Mouse (Mus musculus): Measurements from ENCODE around the gene Dgke.
"Not testable (repeated sequence)": the region's sequence is repeated elsewhere in the genome, so short reads cannot be mapped to it uniquely, and the experiment has no call there.

The Dgke gene

DNA sequence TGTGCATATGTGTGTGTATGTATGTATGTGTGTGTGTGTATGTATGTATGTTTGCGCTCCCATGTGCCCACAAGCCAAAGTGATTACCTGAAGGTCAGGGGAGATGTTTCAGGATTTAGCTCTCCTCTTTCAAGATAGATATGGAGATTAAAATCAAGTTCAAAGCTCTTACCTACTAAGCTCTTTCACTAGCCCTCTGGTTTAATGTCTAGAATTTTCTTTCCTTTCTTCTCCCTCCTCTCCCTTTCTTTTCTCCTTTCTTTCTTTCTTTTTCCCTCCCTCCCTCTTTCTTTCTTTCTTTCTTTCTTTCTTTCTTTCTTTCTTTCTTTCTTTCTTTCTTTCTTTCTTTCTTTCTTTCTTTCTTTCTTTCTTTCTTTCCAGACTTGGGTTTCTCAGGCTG lies at the start of gene Dgke:
TSS of gene Dgke (minus strand) at position 101 of the 400 bp plus-strand sequence.
- DNase-seq (ENCODE audit: low spot score), result no peak

DNA sequence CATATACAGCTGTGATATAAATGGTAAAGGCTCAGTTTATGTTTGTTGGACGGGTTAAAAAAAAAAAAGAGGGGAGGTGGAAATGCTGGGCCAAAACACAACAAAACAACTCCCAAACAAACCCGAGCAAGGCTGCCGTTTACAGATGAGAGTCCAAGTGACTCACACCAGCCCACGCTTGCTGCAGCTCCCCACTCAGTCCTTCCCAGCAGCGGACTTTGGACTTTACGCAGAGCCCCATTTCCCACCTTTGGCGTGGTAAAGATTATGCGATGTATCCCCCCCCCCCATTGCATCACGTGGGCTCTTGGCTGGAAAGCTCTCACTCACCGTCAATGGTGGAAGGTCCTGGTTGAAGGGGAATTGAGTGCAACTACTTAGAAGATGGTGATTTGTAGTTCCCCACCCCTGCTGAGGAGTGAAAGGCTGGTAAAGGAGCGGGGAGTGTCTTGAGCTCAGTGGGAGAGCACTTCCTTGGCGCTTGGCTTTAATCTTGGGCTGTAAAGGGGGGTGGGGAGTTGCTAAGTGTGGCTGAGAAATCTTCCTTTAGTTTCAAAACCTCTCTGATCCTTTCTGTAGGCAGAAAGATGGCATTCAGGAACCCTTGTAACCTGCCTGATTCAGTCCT lies 40.6 kb upstream of the Dgke start:
- DNase-seq (ENCODE audit: low spot score), result no peak

DNA sequence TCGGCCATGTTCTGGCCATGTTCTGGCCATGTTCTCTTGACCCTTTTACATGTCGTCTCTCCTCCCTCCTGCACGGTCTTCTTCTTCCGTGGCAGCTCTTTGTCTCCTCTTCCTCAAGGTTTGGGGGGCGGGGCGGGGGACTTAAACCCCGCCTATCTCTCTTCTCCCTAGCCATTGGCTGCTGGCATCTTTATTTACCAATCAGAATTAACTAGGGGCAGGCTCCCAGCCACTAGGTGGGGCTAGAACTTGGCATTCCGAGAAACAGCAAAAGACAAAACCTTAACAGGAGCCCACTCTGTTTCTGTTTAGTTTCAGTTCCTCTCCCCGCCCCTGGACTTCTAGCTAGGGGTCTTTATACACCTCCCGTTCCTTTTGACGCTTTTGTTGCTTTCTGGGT lies 39.2 kb upstream of the Dgke start:
- DNase-seq (ENCODE audit: low spot score), result no peak

DNA sequence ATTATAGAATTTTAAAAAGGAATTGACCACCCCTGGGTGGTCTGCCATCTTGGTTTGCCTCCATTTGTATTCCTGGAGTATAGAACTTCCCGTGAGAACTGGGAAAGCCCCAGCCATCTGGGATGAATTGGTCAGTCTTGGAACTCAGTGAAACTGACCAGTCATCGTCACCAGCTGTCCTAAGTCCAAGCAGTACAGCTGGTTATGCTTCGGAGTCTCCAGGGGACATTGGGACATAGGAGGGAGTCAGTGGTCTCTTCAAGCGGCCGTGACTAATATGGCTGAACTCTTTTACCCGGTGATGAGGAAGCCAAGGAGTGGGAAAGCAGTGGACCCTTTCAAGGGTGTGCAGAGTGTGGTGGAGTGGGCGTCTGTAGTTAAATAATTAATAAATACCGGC lies 38.6 kb upstream of the Dgke start:
- DNase-seq (ENCODE audit: low spot score), result no peak

DNA sequence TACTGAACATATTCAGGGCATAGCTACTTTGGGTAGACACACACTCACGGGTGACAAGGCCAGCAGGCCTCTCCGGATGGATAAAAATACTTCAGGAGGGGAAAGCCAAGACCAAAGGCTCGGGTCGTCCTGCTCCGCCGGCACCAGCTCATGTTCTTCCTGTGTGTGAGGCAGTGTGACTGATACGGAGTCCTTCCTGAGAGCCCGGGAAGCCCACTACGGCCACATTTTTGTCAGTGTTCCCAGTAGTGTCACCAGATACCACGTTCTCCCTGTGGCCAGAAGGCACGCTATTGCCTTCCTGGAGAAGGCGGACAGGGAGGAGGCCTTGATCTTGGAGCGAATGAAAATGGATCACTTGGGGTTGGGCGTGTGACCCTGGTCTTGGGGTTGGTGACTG lies 36.5 kb upstream of the Dgke start:
- DNase-seq (ENCODE audit: low spot score), result no peak

DNA sequence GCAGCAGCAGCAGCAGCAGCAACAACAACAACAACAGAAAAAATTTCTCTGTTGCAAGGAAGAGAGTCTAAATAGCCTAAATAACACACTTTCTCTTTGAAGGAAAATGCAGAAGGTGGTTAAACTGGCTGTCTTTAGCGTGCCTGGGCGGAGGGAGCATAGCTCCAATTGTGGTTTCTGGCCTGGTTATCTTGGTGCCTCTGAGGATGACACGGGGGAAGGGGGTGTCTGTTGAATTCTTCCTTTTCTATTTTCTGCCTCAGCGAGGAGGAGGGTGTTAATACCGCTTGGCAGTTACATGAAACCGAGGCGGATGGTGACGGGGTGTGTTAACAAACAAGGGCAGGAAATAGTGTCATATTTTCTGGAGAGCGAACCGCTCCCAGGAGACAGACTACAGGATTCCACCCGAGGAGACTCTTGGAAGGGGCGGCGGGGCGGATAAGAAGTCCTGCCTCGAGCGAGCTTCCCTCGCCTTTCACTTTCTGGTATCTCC lies 34.2 kb upstream of the Dgke start:
- peak; percentile 28 for DNase-seq (ENCODE audit: low spot score)

DNA sequence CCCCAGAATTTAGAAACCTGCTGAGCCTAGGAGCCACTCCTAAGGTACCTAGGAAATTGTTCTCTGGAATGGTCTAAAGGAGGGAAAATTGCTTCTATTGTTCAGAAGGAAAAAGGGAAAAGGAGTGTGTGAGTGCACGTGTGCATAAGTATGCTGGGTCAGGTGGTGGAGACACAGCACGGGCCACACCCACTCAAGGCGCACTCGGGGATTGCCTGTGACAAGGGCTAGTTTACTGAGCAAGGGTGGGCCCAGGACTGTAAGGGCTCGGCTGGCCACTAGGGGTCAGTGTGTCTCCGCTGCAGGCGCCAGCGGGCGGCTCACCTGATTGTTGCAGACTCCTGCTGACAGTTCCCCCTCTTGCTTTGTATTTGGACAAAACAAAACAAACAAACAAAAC lies 33.8 kb upstream of the Dgke start:
- peak; percentile 84 for DNase-seq (ENCODE audit: low spot score)

DNA sequence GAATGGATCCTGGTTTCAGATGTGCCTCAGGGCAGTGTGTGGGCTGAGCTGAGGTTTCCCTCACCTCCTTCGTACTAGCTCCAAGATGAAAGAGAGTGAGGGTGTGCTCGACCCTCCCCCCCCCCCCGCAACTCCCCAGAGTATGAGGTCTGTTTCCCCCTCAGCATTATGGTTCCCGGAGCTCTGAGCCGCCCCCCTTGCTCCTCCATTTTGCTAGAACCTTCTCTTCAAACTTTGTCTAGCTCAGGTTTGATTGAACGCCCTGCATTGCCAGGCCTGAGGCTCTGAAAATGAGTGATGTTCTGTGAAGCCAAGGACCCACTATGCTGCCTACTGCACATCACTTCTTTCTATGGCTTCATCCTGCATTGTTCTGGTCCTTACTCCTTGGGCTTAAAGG lies 32.3 kb upstream of the Dgke start:
- DNase-seq (ENCODE audit: low spot score), result no peak

DNA sequence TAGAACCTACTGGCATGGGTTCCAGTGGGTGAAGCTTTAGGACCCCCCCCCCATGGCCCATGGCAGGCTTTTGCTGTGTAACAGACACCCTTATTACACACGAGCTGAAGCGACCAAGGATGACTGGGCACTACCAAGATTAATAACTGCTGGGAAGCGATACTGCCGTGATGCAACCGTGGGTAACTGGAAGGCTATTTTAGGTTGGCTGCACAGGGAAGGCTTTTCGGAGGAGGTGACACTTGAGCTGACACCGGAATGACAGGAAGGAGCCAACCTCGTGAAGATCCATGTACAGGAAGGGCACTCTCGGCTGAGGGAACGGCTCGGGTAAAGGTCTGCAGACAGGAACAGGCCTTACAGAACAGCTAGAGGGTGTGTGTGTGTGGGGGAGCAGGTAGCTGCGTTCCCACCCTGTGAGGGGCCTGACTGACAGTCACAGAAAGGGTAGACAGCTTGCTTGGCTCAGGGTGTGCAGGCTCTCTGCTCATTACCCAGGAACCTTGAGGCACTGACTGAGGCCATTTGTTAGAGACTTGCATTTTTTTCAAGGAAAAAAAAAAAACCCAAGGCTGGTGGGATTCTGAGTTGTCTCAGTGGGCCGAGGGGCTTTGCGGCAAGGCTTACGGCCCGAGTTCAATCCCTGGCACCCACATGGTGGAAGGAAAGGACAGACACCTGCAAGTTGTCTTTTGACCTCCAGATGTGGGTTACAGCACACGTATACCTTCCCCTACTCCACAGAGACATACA lies 31.6 kb upstream of the Dgke start:
- DNase-seq (ENCODE audit: low spot score), result no peak

DNA sequence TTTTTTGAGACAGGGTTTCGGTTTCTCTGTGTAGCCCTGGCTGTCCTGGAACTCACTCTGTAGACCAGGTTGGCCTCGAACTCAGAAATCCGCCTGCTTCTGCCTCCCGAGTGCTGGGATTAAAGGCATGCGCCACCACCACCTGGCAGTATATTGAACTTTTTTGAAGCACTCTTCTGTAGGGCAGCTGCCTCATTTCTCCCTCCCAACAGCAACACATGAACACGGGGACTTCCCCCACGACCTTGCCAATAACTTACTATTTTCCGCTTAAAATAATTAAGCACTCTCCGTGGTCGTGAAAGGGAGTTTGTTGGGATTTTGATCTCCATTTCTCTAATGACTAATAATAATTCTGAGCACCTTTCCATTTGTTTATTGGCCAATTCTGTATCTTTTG lies 30.6 kb upstream of the Dgke start:
- not testable (repeated sequence) for DNase-seq (ENCODE audit: low spot score)

DNA sequence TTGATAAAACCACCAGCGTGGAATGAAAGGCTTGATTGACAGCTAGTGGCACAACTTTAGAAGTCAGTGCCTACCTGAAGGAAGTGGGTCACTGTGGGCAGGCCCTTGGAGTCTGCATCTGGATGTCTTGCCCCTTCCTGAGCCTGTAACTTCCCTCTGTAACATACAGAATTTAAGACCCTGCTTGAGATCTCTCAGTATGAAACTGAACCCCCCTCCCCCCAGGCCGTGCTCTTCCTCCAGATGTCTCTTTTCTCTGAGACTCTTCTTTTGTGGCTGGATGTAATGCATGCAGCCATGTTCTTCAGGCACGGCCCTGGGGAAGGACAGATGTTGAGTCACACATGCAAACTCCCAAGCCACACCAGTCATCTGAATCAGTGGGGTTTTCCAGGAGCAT lies 28.7 kb upstream of the Dgke start:
- DNase-seq (ENCODE audit: low spot score), result no peak

DNA sequence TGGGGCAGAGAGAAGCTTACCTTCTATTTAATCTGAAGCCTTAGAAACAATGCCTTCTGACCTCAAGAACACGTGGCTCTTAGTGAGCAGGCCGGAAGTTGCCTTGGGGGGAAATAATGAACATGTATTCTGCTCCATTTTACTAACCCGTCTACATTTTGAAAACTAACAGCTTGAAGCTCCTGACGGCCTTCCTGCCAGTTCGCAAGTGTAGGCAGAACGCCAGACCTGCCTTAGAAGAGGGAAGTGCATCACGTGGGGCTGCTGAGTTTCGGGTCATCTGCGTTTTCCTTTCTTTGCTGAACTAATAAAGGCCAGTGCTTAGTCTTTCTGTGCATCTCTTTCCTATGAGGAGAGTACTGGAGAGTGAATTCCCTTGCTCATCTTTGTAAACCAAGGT lies 26.1 kb upstream of the Dgke start:
- DNase-seq (ENCODE audit: low spot score), result peak; percentile 31

DNA sequence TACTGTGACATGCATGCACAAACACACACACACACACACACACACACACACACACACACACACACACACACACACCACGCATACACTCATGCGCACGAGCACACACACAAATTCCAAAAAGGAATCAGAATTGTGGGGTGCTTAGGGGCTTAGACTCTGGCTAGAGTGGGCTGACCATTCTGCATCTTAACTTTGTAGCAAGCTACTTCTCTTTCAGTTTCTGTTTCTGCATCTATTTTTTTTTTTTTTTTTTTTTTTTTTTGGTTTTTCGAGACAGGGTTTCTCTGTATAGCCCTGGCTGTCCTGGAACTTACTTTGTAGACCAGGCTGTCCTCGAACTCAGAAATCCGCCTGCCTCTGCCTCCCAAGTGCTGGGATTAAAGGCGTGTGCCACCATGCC lies 23.7 kb upstream of the Dgke start:
- not testable (repeated sequence) for DNase-seq (ENCODE audit: low spot score)

DNA sequence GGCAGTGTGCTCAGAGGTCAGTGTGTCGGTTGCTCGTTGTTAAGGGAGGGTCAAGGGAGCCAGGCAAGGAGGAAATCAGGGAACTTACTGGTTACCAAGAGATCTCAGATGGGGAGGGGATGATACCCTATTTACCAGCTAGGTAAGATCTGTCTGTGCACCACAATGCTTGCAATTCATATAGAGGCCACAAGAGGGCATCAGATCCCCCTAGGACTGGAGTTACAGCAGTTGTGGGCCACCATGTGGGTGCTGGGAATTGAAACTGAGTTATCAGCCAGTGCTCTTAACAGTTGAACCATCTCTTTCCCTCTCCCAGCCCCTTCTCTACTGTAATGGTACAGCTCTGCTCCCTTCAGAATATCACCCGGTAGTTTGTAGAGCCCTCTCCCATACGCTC lies 22.1 kb upstream of the Dgke start:
- DNase-seq (ENCODE audit: low spot score), result no peak

DNA sequence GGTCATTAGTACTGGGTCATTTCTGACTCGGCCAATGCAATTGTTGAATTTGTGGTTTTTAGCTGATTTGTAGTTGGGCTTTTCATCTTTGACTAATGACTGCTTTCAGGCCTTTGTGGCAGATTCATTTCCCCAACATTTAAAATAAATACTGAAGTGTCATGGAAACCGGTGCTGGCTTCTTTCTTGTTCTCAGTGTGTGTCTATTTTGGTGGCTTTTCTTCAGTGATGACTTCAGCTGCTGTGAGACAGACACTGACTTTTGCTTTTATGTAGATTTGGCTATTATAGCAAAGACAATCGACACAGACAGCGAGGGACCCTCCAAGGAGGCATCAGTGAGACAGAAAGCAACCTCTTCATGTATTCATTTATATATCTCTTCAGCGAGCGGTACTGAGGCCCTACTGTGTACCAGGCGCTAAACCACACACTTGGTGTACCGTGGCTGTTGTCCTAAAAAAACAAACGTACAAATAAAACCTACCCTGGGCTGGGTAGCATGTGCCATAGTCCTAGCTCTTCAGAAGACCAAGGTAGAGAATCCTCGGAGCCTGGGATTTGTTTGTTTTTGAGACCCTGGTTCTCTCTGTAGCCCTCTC lies 19.7 kb upstream of the Dgke start:
- DNase-seq (ENCODE audit: low spot score), result no peak

DNA sequence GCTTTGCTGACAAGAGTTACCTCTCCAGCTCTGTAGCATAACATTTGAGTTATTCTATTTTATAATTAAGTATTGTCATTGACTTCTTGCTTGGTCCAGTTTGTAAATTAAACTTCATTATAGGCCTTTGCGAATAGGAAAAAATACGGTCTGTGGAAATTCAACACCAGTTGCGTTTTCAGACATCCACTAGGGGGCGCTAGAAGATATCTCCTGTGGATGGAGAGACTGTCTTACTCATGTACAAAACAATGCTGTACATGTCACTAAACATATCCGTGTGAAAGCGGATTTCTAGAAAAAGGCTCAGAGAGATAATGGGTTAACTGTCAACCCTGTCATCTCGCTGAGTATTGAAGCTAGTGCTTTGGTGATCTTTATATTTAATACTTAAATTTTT lies 18.0 kb upstream of the Dgke start:
- peak; percentile 34 for DNase-seq (ENCODE audit: low spot score)

DNA sequence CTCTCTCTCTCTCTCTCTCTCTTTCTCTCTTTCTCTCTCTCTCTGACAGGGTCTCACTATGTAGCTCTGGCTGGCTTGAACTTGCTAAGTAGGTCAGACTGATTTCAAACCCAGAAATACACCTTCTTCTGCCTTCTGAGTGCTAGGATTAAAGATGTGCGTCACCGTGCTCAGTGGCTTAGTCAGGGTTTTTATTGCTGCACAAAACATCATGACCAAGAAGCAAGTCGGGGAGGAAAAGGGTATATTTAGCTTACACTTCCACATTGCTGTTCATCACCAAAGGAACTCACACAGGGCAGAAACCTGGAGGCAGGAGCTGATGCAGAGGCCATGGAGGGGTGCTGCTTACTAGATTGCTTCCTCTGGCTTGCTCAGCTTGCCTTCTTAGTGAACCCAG lies 16.0 kb upstream of the Dgke start:
- DNase-seq (ENCODE audit: low spot score), result not testable (repeated sequence)

DNA sequence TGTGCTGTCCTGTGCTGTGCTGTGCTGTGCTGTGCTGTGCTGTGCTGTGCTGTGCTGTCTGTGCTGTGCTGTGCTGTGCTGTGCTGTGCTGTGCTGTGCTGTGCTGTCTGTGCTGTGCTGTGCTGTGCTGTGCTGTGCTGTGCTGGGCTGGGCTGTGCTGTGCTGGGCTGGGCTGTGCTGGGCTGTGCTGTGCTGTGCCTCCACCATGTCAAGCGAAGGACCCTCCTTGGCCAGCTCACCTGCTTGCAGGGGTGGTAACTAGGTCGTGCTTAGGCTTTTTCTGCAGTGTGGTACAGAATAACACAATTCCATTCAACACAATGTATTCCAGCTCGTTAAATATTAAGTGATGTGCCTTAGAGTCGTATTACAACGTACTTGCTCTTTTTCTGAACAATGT lies 15.3 kb upstream of the Dgke start:
- DNase-seq (ENCODE audit: low spot score), result not testable (repeated sequence)

DNA sequence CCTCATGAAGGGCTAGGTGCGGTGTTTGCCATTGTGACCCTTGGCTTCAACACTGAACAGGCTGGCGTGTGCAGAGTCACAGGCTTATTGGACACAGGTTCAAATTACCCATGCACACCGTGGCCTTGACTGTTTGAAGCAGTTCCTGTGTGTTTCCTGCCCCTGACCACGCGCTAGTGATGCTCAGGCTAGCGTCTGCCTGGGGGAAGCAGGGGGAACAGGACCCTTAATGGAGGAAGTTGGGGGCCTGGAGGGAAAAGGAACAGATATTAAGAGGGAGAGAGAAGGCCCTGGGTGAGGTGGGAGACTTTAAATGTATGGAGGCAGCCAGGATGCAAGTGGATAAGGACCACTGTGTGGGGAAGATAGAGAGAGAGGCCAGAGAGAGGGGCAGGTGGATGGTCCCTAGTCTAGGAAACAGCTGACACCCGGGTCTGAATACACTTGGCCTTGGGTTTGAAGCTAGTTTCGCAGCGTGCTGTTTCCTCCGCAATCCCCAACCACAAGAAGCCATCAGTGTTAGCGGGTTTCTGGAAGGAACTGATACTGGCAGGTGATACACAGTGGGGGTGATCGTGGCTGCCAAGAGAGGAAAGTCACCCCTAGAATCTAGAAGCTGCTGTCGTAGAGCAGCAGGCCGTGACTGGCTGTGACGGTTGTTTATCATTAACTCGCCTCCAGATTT lies 12.5 kb upstream of the Dgke start:
- no peak for DNase-seq (ENCODE audit: low spot score)

DNA sequence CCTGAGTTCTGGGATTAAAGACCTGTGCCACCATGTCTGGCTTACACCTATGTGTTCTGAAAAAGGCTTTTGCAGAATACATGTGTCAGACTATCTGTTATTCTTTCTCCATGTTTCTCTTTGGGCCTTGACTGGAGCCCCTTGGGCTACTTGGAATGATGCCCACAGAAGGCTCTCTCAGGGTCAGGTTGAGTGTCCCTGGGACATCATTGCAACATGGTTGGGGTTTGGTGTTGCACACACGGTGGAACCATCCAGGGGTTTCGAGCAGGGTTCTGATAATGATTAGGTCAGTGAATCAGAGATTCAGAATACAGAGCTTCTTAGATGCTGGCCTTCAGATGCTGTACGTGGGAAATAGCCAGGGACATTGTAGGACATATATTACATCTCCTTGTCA lies 11.7 kb upstream of the Dgke start:
- no peak for DNase-seq (ENCODE audit: low spot score)

DNA sequence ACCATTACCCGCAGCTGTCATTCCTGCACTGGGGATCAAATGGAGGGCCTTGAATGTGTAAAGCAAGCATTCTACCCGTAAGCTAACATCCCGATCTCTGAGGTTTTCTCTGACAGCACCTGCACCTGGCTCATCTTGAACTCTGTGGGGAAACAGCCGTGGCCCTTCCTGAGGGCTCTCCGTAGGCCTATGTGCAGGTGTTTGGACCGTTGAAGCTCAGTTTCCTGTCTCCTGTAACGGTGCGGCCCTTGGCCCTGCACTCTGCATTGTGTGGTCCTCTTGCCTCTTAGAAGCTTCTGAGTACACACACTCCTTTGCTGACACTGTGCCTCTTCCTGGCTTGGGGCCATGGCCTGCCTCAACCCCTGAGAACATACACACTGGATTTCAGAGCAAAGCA lies 11.0 kb upstream of the Dgke start:
- no peak for DNase-seq (ENCODE audit: low spot score)

DNA sequence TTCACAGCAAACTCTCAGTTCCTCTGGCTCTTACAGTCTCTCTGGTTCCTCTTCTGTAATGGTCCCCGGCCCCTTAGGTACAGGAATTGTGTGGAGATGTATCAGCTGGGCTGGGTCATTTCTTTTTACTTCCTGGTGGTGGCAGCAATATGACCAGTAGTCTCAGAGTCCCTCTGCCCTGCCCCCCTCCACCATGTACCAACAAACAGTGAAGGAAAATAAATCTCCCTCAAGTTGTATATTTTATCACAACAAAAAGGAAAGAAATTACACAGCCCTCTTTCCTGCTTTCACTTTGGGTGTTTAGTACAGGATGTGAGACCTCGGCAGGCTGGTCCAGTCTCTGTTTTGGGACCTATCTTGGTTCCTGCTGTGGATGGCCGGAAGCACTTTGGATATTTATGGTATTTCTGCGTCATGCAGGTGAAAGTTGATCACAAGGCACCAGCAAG lies 9.7 kb upstream of the Dgke start:
- DNase-seq (ENCODE audit: low spot score), result no peak

All from urinary bladder, postnatal 14 days (tissue).